ENCODE assay signal across 7 mouse cellular contexts in genomic region chr3:95159987-95160963, GRCm38 (mm10). TPM values are rescaled to one million over a fixed set of nuclear protein-coding genes. Genes with fewer than 3 reads are reported as not detected.
DNase-seq lines count a peak whose midpoint lies in the region; ATAC-seq lines count a peak whose summit lies in the region.

Gene Sema6c (plus strand): TSS chr3:95160457.

- H3K9ac ChIP-seq in intestine, embryonic 15.5 days, result peak within 1 kb of the TSS; percentile 71

- no peaks in the 10 kb centered on the region for H3K36me3 ChIP-seq in intestine, embryonic 15.5 days
- peaks cover 14% of the 10 kb centered on the region for H3K36me3 ChIP-seq in midbrain, embryonic 10.5 days

- peak; percentile 98 for ATAC-seq in intestine, embryonic 15.5 days

- under 1% methylated on average over 66 of the region's 66 CpGs for WGBS in intestine, embryonic 15.5 days
- under 1% methylated on average over 66 of the region's 66 CpGs for WGBS in midbrain, embryonic 10.5 days

- DNase-seq in adrenal gland, adult (ENCODE audit: inconsistent age in 2 of 2, low spot score in 1 of 2), result peak; percentile 92 to 96
- peak; percentile 95 for DNase-seq in embryo, embryonic 10.5 days (ENCODE audit: low spot score)
- peak; percentile 94 for DNase-seq in gastrocnemius, postnatal 25 days
- DNase-seq in left cerebral cortex, postnatal 25 days (ENCODE audit: low spot score in 2 of 2), result peak; percentile 87 to 94
- DNase-seq in midbrain, embryonic 10.5 days (ENCODE audit: low spot score), result peak; percentile 90
- DNase-seq in right cerebral cortex, postnatal 4 days, result peak; percentile 89

- peaks cover 32% of the 10 kb centered on the region for H3K4me1 ChIP-seq in intestine, embryonic 15.5 days (replicated peaks)
- peaks cover 50% of the 10 kb centered on the region for H3K4me1 ChIP-seq in midbrain, embryonic 10.5 days

- H3K4me2 ChIP-seq in intestine, embryonic 15.5 days (replicated peaks), result peak within 1 kb of the TSS; percentile 93

- H3K9me3 ChIP-seq in intestine, embryonic 15.5 days, result no peaks in the 10 kb centered on the region
- no peaks in the 10 kb centered on the region for H3K9me3 ChIP-seq in midbrain, embryonic 10.5 days (replicated peaks)

- intact Hi-C loops in left cerebral cortex, postnatal 25 days (cut with DNase I), result no loop called here

- H3K4me3 ChIP-seq in intestine, embryonic 15.5 days (replicated peaks), result peak within 1 kb of the TSS; percentile 70
- peak within 1 kb of the TSS; percentile 84 for H3K4me3 ChIP-seq in midbrain, embryonic 10.5 days

- H3K27ac ChIP-seq in intestine, embryonic 15.5 days, result no peak within 1 kb of the TSS; the same call in 1 of the 2 replicates
- peak within 1 kb of the TSS; percentile 89 for H3K27ac ChIP-seq in midbrain, embryonic 10.5 days (replicated peaks)

- H3K27me3 ChIP-seq in intestine, embryonic 15.5 days (replicated peaks), result no peaks in the 10 kb centered on the region
- H3K27me3 ChIP-seq in midbrain, embryonic 10.5 days (ENCODE audit: low read depth, poor library complexity, severe bottlenecking), result peaks cover 44% of the 10 kb centered on the region

RNA-seq across cellular contexts. Expression of gene Sema6c, which starts in this region (rescaled TPM):
- total RNA-seq in gastrocnemius, postnatal 25 days (2021), result 100 to 1,000 TPM in 1 of 2 experiments, 10 to 100 TPM in 1; 98.2 to 101 TPM
- 4.3 and 4.8 TPM in 2 replicates for polyA plus RNA-seq in intestine, embryonic 15.5 days (2015; fragmentation: Nextera tagmentation; extraction: Ambion mirVana)
- total RNA-seq in left cerebral cortex, postnatal 25 days (2021), result 10 to 100 TPM; 24.7 to 25.3 TPM
- polyA plus RNA-seq in midbrain, embryonic 10.5 days (2016; fragmentation: Nextera tagmentation; extraction: Ambion mirVana), result 7.6 and 10.8 TPM in 2 replicates
